Mouse (Mus musculus): ENCODE measurements around the gene Trim62. TPM values are rescaled to one million over a fixed set of nuclear protein-coding genes. Genes with fewer than 3 reads are reported as not detected.
A peak's percentile ranks its signal among the peaks of the same experiment; 100 is the strongest.

Trim62 gene
- polyA plus RNA-seq, 1 experiment from 2014 or later = 13.1 TPM

DNA sequence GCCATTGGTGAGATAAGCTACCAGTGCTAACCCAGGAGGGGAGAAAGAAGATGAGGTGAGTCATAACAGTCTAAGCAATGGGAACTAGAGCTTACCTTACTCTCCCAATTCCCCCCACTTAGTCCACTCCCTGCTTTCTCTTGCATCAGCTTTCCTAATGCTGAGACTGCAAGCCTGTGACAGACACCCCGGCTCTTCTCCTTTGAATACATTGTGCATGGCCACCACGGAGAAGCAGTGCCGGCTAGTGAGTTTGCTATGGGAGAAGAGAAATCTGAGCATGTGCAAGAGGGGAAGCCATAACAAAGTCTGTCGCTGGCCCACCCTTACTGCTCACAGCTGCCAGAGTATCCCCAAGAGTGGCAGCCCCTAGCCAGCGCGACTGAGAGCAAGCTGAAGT is 5.9 kb upstream of the Trim62 start:
- ATAC-seq (ENCODE audit: low FRiP score) = no peak
- H3K27ac ChIP-seq (ENCODE audit: low read depth, low read length) = no peak overlapping the region

DNA sequence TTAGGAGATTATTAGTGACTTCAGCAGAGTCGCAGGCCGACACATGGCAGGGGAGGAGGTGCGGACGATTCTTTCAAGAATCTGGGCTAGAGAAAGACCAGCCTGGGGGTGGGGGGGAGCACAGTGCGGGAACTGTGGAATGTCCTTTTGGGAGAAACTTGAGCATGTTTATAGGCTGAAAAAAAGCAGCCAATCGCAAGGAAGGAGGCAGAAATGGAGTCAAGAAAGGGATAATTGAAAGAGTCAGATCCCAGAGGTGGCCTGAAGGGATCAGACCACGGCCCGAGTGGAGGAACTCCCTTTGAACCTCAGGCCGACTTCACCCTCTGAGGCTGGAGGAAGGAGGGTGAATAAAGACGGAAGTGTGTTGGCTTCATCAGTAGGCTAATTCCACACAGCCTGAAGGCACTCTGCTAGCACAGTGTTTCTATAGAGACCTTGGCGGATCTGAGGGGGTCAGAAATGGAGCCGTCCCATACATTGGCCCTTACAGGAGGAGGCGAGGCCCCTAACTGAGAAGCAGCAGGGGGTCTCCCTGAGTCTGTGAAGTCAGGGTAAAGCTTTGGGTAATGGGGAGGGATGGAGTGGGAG is 4.4 kb upstream of the Trim62 start:
- H3K9ac ChIP-seq (ENCODE audit: low read depth, low read length) = no peak overlapping the region; the same call in 1 of the 2 replicates
- no peak overlapping the region for H3K4me3 ChIP-seq (ENCODE audit: low read depth, low read length)
- no peak for DNase-seq (ENCODE audit: low spot score)

More for the DNA sequence above, 5.9 kb upstream of the Trim62 start:
- no peaks in the 10 kb centered on the region for H3K9me3 ChIP-seq (ENCODE audit: control insufficient read depth, low read length)
- no peak for DNase-seq (ENCODE audit: low spot score)
- 13% methylated on average over 6 of the region's 6 CpGs for WGBS
- no peaks in the 10 kb centered on the region for H3K36me3 ChIP-seq (ENCODE audit: control insufficient read depth, insufficient read depth, low read length)
- H3K27me3 ChIP-seq (ENCODE audit: control insufficient read depth, insufficient read depth, low read length) = no peaks in the 10 kb centered on the region
- no peaks in the 10 kb centered on the region; the same call in 1 of the 2 replicates for H3K4me1 ChIP-seq (replicated peaks; ENCODE audit: control insufficient read depth, insufficient read depth, low read length)
- H3K9ac ChIP-seq (ENCODE audit: low read depth, low read length) = no peak overlapping the region
- no peak overlapping the region for H3K4me3 ChIP-seq (ENCODE audit: low read depth, low read length)
- no peak overlapping the region for H3K4me2 ChIP-seq (replicated peaks; ENCODE audit: low read depth, low read length)

DNA sequence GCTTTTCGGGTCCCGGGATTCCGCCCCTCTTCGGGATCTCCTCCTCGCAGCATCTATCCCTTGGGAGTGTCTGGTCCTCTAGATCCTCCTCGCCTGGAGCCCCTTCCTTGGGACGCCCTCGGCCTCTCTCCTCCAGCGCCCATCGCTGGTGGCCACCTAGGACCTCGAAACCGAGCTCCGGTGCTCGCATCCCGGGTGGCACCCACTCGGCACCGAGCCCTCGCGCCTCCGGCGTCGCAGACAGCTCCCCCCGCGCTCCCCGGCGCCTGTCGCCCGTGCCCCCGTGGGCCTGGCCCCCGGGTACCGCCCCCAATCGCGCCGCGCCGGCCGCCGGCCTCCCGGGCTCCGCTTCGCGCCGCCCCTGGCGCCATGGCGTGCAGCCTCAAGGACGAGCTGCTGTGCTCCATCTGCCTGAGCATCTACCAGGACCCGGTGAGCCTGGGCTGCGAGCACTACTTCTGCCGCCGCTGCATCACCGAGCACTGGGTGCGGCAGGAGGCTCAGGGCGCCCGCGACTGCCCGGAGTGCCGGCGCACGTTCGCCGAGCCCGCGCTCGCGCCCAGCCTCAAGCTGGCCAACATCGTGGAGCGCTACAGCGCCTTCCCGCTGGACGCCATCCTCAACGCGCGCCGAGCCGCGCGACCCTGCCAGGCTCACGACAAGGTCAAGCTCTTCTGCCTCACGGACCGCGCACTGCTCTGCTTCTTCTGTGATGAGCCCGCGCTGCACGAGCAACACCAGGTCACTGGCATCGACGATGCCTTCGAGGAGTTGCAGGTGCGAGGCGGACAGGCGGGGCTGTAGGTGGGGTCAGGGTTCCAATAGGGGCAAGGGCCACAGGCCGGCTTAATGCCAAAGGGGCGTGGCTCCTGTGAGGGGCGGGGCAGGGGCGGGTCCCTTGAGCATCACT is 676 bp downstream of the Trim62 start:
- Histone ChIP-seq H3K4me3 (ENCODE audit: low read depth, low read length) (peak overlapping the region; percentile 82), H3K36me3 (ENCODE audit: control insufficient read depth, insufficient read depth, low read length) (no peaks in the 10 kb centered on the region), H3K9me3 (ENCODE audit: control insufficient read depth, low read length) (no peaks in the 10 kb centered on the region), H3K4me2 (replicated peaks; ENCODE audit: low read depth, low read length) (peak overlapping the region; percentile 100), H3K27me3 (ENCODE audit: control insufficient read depth, insufficient read depth, low read length) (0 out of 2 replicates have a peak, but pooled peaks cover 2% of the 10 kb centered on the region), H3K9ac (ENCODE audit: low read depth, low read length) (peak overlapping the region; percentile 81), H3K27ac (ENCODE audit: low read depth, low read length) (peak overlapping the region; percentile 82), H3K4me1 (replicated peaks; ENCODE audit: control insufficient read depth, insufficient read depth, low read length) (peaks cover 3% of the 10 kb centered on the region; the same call in 1 of the 2 replicates)
- ATAC-seq (ENCODE audit: low FRiP score) = peak; percentile 51
- under 1% methylated on average over 93 of the region's 94 CpGs for WGBS
- DNase-seq (ENCODE audit: low spot score) = peak; percentile 67

More for the DNA sequence above, 4.4 kb upstream of the Trim62 start:
- ATAC-seq (ENCODE audit: low FRiP score) = no peak
- Histone ChIP-seq H3K9me3 (ENCODE audit: control insufficient read depth, low read length) (no peaks in the 10 kb centered on the region), H3K4me1 (replicated peaks; ENCODE audit: control insufficient read depth, insufficient read depth, low read length) (no peaks in the 10 kb centered on the region; the same call in 1 of the 2 replicates), H3K4me2 (replicated peaks; ENCODE audit: low read depth, low read length) (no peak overlapping the region), H3K27ac (ENCODE audit: low read depth, low read length) (0 out of 2 replicates have a peak overlapping the region, but pooled peaks have one; percentile 21), H3K36me3 (ENCODE audit: control insufficient read depth, insufficient read depth, low read length) (no peaks in the 10 kb centered on the region), H3K27me3 (ENCODE audit: control insufficient read depth, insufficient read depth, low read length) (no peaks in the 10 kb centered on the region)
- 10% methylated on average over 13 of the region's 13 CpGs for WGBS

DNA sequence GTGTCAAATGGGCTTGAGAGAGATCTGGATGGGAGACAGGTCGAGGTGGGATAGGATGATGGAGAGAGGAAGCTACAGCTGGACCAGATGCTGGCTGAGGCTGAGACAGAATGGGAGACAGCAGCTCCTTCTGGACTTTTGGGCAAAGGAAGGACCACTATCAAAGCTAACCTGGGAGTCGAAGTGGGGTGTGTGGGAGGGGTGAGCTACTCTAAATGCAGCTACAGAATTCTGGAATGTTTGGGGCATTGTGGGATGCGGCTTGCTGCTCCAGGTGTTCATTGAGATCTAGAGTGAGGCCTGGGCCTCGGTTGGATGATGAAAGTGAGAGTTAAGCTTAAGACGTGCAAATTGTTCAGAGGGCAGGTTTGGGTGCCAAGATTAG is 1.3 kb downstream of the Trim62 start:
- Histone ChIP-seq H3K27ac (ENCODE audit: low read depth, low read length) (no peak overlapping the region), H3K9ac (ENCODE audit: low read depth, low read length) (no peak overlapping the region; the same call in 1 of the 2 replicates), H3K27me3 (ENCODE audit: control insufficient read depth, insufficient read depth, low read length) (0 out of 2 replicates have a peak, but pooled peaks cover 2% of the 10 kb centered on the region), H3K4me2 (replicated peaks; ENCODE audit: low read depth, low read length) (peak overlapping the region; percentile 100), H3K36me3 (ENCODE audit: control insufficient read depth, insufficient read depth, low read length) (no peaks in the 10 kb centered on the region), H3K9me3 (ENCODE audit: control insufficient read depth, low read length) (no peaks in the 10 kb centered on the region), H3K4me3 (ENCODE audit: low read depth, low read length) (peak overlapping the region; percentile 82), H3K4me1 (replicated peaks; ENCODE audit: control insufficient read depth, insufficient read depth, low read length) (0 out of 2 replicates have a peak, but pooled peaks cover 3% of the 10 kb centered on the region)
- no peak for DNase-seq (ENCODE audit: low spot score)
- no peak; the same call in 1 of the 2 replicates for ATAC-seq (ENCODE audit: low FRiP score)
- WGBS = 53% methylated on average over 5 of the region's 5 CpGs

DNA sequence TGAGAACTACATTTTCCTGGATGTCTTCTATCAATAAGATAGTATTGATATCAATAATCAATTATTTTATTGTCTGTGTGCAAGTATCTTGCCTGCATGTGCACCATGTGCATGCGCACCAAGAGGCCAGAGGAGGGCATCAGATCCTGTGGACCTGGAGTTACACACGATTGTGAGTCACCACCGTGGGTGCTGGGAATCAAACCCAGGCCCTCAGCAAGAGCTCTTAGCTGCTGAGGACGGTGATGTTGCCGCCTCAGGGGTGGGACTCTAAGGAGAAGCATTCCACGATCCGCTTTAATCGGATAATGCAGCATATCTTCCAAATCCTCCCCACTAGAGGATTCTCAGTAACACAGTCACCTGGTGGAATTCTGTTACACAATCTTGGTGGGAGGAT is 2.2 kb downstream of the Trim62 start:
- H3K4me1 ChIP-seq (replicated peaks; ENCODE audit: control insufficient read depth, insufficient read depth, low read length) = 0 out of 2 replicates have a peak, but pooled peaks cover 3% of the 10 kb centered on the region
- no peak overlapping the region for H3K4me3 ChIP-seq (ENCODE audit: low read depth, low read length)
- 95% methylated on average over 8 of the region's 8 CpGs for WGBS
- no peak overlapping the region for H3K9ac ChIP-seq (ENCODE audit: low read depth, low read length)
- ATAC-seq (ENCODE audit: low FRiP score) = no peak
- DNase-seq (ENCODE audit: low spot score) = no peak
- 0 out of 2 replicates have a peak, but pooled peaks cover 2% of the 10 kb centered on the region for H3K27me3 ChIP-seq (ENCODE audit: control insufficient read depth, insufficient read depth, low read length)
- no peaks in the 10 kb centered on the region for H3K36me3 ChIP-seq (ENCODE audit: control insufficient read depth, insufficient read depth, low read length)
- no peaks in the 10 kb centered on the region for H3K9me3 ChIP-seq (ENCODE audit: control insufficient read depth, low read length)
- no peak overlapping the region for H3K27ac ChIP-seq (ENCODE audit: low read depth, low read length)
- no peak overlapping the region for H3K4me2 ChIP-seq (replicated peaks; ENCODE audit: low read depth, low read length)

DNA sequence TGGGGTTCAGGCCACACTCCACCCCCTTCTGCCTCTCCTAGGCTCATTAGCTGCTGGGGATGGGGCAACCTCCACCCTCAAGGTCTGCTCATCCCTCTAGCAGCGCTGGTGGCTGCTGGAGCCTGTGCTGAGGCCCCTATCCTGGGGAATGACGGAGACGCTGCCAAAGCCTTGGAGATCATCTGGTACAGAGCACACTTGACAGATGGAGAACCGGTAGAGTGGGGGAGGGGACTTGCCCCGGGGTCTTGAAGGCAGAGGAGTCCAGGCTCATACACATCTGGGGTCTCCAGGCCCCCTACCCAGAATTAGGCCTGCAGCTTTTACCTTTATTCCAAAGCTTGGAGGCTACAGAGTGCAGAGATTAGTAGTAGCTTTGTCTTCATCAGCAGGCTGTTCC is 3.2 kb downstream of the Trim62 start:
- Histone ChIP-seq H3K27ac (ENCODE audit: low read depth, low read length) (no peak overlapping the region), H3K4me3 (ENCODE audit: low read depth, low read length) (no peak overlapping the region), H3K4me2 (replicated peaks; ENCODE audit: low read depth, low read length) (peak overlapping the region; percentile 15; the same call in 1 of the 2 replicates), H3K36me3 (ENCODE audit: control insufficient read depth, insufficient read depth, low read length) (no peaks in the 10 kb centered on the region), H3K9me3 (ENCODE audit: control insufficient read depth, low read length) (no peaks in the 10 kb centered on the region), H3K27me3 (ENCODE audit: control insufficient read depth, insufficient read depth, low read length) (0 out of 2 replicates have a peak, but pooled peaks cover 2% of the 10 kb centered on the region), H3K9ac (ENCODE audit: low read depth, low read length) (no peak overlapping the region), H3K4me1 (replicated peaks; ENCODE audit: control insufficient read depth, insufficient read depth, low read length) (0 out of 2 replicates have a peak, but pooled peaks cover 3% of the 10 kb centered on the region)
- DNase-seq (ENCODE audit: low spot score) (peak; percentile 51), ATAC-seq (ENCODE audit: low FRiP score) (no peak)
- WGBS = 47% methylated on average over 5 of the region's 5 CpGs

DNA sequence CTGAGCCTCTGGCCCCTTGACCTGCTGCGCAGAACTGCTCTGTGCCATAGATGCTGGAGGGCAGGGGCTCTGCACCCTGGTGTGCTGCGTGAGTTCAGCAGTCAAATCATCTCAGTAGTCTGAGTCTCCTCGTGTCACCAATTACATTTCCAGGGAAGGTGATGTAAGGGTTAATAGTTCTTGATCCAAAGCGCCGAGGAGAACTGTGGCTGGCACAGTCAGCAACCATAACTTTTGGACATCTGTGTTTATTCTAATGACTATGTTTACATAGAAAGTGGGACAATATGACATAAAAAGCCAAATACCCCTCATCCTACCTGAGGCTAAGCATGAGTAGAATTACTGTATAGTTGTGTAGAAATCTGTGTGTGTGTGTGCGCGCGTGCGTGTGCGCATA is 3.6 kb downstream of the Trim62 start:
- Histone ChIP-seq H3K9me3 (ENCODE audit: control insufficient read depth, low read length) (no peaks in the 10 kb centered on the region), H3K4me3 (ENCODE audit: low read depth, low read length) (no peak overlapping the region), H3K9ac (ENCODE audit: low read depth, low read length) (no peak overlapping the region), H3K36me3 (ENCODE audit: control insufficient read depth, insufficient read depth, low read length) (no peaks in the 10 kb centered on the region), H3K4me1 (replicated peaks; ENCODE audit: control insufficient read depth, insufficient read depth, low read length) (0 out of 2 replicates have a peak, but pooled peaks cover 3% of the 10 kb centered on the region), H3K27me3 (ENCODE audit: control insufficient read depth, insufficient read depth, low read length) (0 out of 2 replicates have a peak, but pooled peaks cover 2% of the 10 kb centered on the region), H3K27ac (ENCODE audit: low read depth, low read length) (0 out of 2 replicates have a peak overlapping the region, but pooled peaks have one; percentile 32), H3K4me2 (replicated peaks; ENCODE audit: low read depth, low read length) (no peak overlapping the region)
- ATAC-seq (ENCODE audit: low FRiP score) (no peak), DNase-seq (ENCODE audit: low spot score) (no peak)
- WGBS = 68% methylated on average over 10 of the region's 10 CpGs

DNA sequence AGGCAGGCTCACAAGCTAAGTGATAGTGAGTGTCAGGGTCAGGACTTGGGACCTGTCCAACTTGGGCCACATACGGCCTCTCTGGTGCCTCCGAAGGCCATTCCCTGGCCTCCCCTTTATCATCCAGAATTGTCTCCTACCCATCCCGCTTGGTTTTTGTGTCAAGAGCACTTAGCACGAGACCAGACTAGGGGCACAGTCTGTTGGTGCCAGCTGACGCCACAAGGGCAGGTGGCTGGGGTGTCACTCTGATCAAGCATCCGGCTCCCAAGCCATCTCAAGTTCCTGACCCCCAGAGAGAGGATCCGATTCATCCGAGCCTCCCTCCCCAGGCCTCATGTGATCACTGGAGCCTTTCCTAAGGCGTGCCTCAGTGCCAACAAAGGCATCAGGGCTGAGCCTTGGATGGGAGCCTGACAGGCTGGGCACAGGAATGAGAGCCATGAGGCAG is 4.3 kb downstream of the Trim62 start:
- DNase-seq (ENCODE audit: low spot score) = no peak

More for the DNA sequence above, 4.3 kb downstream of the Trim62 start:
- no peak overlapping the region for H3K4me3 ChIP-seq (ENCODE audit: low read depth, low read length)
- H3K9ac ChIP-seq (ENCODE audit: low read depth, low read length) = no peak overlapping the region
- no peak overlapping the region for H3K4me2 ChIP-seq (replicated peaks; ENCODE audit: low read depth, low read length)
- H3K36me3 ChIP-seq (ENCODE audit: control insufficient read depth, insufficient read depth, low read length) = no peaks in the 10 kb centered on the region
- 0 out of 2 replicates have a peak, but pooled peaks cover 3% of the 10 kb centered on the region for H3K4me1 ChIP-seq (replicated peaks; ENCODE audit: control insufficient read depth, insufficient read depth, low read length)
- WGBS = 55% methylated on average over 9 of the region's 9 CpGs
- peak overlapping the region; percentile 32 for H3K27ac ChIP-seq (ENCODE audit: low read depth, low read length)
- no peak for ATAC-seq (ENCODE audit: low FRiP score)
- no peaks in the 10 kb centered on the region for H3K9me3 ChIP-seq (ENCODE audit: control insufficient read depth, low read length)
- 0 out of 2 replicates have a peak, but pooled peaks cover 2% of the 10 kb centered on the region for H3K27me3 ChIP-seq (ENCODE audit: control insufficient read depth, insufficient read depth, low read length)

All from hindbrain, embryonic 11.5 days (tissue).